Mouse (Mus musculus) splenic B cell, adult 2 months (primary cell): ENCODE results near the gene Srebf1.
A peak's percentile ranks its signal among the peaks of the same experiment; 100 is the strongest.

Experiments used
- DNase-seq: peaks from one replicate; pipeline ENCODE4 v3.0.0-alpha.2; 2011; ENCODE audit warnings: low read depth, low spot score
- H3K27me3 ChIP-seq: 2 replicates; pipeline ENCODE4 v1.6.1; 2012; ENCODE audit warnings: mild to moderate bottlenecking, low read length, moderate library complexity, mixed read lengths; ENCODE audit not compliant: control insufficient read depth, poor library complexity, insufficient read depth, severe bottlenecking
- H3K36me3 ChIP-seq: 2 replicates; pipeline ENCODE4 v1.6.1; 2012; ENCODE audit warnings: mild to moderate bottlenecking, low read length, moderate library complexity, mixed read lengths; ENCODE audit not compliant: control insufficient read depth, poor library complexity, insufficient read depth, severe bottlenecking

Srebf1 gene

DNA sequence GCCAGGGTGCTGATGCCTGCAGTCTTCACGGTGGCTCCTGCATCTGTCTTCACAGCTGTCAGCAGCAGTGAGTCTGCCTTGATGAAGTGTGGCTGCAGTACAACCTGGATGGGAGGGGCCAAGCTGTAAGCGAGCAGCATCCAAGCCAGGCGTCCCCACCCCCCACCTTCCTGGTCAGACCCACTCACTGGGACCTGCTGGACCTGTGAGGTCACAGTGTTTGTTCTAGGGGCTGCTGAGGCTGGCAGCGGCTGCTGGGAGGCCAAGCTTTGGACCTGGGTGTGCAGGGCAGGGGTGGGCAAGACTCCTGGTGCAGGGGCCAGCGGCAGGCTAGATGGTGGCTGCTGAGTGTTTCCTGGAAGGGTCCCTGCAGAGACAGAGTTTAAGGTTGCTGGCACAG, 16.2 kb downstream of the Srebf1 start:
- no peaks in the 10 kb centered on the region for H3K27me3 ChIP-seq
- peaks cover 6% of the 10 kb centered on the region for H3K36me3 ChIP-seq
- no peak for DNase-seq

DNA sequence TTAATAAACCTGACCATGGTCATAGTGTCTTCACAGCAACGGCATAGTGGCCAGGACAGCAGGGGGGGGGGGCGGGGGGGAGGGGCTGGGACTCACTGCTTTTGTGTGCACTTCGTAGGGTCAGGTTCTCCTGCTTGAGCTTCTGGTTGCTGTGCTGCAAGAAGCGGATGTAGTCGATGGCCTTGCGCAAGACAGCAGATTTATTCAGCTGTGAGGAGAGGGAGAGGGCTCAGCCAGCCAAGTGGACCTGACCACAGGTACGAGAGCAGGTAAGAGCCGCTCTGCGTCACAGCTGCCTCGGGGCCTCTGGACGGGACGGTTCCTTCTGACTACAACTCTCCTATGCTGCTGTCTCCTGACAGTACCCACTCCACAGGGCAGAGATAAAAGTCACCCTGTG, 17.4 kb downstream of the Srebf1 start:
- DNase-seq = no peak
- Histone ChIP-seq H3K27me3 (no peaks in the 10 kb centered on the region), H3K36me3 (peaks cover 6% of the 10 kb centered on the region)

DNA sequence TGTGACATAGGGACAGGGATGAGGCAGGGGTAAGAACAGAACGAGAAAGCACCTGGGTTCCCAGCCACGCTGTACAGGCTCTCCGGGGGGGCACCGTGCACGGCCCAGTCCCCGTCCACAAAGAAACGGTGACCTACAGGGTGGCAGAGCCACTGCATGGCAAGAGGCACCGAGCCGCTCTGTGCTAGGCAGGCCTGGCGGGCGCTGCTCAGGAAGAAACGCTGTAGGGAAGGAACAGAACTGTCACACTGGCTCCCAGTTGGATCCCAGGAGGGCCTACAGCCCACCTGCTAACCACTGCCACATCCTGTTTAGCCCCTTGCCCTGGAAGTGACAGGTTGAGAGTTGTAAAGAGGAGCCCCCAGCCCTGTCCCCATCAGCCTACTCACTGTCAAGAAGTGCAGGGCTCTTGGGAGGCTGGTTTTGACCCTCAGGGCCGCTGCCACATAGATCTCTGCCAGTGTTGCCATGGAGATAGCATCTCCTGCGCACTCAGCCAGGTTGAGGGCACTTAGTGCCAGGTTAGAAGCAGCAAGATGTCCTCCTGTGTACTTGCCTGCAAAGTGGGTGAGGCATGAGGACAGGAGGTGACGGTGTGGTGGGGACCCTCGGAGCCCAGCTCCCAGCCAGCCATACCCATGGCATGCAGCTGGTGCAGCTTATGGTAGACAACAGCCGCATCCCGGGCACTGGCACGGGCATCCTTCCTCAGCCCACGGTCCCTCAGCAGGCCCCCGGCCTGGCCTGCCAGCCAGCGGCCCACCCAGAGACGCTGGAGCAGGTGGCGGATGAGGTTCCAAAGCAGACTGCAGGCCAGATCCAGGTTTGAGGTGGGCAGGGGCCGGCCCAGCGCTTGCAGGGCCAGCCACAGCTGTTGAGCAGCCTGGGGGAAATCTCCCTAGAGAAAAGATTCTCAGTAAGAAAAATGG, 19.4 kb downstream of the Srebf1 start:
- H3K27me3 ChIP-seq = no peaks in the 10 kb centered on the region
- peaks cover 6% of the 10 kb centered on the region for H3K36me3 ChIP-seq
- no peak for DNase-seq

DNA sequence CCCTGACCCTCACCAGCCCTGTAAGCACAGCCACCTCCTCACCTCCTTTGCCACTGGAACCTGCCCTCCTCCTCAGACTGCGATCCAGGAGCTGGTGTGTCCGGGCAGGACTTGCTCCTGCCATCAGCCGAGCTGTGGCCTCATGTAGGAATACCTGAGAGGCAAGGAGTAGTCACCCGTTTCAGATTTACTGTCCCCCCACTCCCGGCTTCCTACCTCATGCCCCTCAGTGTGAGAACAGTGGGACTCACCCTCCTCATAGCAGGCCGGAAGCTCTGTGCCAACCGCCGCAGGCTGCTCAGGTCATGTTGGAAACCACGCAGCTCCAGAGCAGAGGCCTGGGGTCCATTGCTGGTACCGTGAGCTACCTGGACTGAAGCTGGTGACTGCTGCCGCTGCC, 22.0 kb downstream of the Srebf1 start:
- no peak for DNase-seq
- H3K36me3 ChIP-seq = peaks cover 6% of the 10 kb centered on the region
- no peaks in the 10 kb centered on the region for H3K27me3 ChIP-seq

DNA sequence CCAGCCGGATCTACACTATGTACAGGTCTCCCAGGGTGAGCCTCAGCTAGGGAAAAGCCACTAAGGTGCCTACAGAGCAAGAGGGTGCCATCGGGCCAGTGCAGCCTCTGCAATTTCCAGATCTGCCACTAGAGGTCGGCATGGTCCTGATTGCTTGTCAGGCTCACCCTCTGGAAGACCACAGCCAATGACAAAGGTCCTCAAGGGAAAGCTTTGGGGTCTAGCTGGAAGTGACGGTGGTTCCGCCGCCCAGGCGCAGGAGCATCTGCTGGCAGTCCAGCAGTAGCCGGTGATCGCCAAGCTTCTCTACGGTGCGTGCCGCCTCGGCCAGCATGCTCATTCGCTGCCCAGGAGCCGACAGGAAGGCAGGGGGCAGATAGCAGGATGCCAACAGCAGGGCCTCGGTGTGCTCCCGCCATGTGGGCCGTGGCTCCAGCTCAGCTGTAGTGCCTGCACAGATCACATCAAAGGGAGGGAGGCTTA, 22.6 kb downstream of the Srebf1 start:
- peaks cover 4% of the 10 kb centered on the region for H3K36me3 ChIP-seq
- no peaks in the 10 kb centered on the region for H3K27me3 ChIP-seq
- DNase-seq = peak; percentile 89

DNA sequence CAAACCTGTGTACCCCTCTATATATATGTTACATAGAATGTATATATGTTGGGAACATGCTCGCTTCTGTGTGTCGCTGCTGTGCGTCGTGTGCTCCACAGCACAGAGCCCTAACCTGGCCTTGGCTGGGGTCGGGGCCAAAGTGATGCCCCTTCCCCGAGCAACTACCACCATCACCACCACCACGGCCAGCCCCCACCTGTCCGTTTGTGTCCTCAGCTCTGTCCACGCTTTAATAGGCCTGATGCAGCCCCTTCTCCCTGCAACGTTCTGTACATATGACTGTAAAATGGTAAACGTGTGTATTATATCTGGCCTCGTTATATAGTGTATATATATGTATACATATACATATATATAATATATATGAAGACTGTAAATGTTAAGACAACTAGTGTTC, 23.7 kb downstream of the Srebf1 start:
- H3K27me3 ChIP-seq = no peaks in the 10 kb centered on the region
- DNase-seq = no peak

DNA sequence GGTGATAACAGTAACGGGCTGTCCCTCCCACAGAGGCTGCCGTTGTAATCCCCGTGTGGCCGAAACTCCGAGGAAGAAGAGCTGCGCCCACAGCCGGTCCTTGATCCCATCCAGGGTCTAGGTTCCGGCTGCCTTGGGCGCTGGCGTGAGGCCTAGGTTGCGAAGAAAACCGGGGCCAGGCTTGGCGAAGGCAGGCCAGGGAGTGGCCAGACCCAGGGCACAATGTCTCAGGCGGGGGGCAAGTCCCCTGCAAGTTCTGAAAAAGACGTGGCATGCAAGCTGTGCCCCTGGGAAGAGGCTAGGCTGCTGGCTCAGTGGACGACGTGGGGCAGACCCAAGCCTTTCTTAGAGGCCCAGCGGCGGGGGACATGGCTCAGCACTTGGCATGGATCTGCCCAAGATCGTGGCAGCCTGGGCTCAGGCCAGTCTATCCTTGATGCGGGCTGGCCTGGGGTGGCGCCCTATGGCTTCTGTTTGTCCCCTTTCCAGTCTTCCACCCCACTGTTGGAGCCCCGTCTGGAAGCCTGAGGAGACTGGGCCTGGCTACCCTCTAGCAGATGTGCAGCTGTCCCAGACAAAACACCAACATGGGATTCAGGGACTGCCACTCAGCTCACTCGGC, 24.3 kb downstream of the Srebf1 start:
- no peak for DNase-seq

More for the DNA sequence above, 23.7 kb downstream of the Srebf1 start:
- peaks cover 2% of the 10 kb centered on the region for H3K36me3 ChIP-seq

DNA sequence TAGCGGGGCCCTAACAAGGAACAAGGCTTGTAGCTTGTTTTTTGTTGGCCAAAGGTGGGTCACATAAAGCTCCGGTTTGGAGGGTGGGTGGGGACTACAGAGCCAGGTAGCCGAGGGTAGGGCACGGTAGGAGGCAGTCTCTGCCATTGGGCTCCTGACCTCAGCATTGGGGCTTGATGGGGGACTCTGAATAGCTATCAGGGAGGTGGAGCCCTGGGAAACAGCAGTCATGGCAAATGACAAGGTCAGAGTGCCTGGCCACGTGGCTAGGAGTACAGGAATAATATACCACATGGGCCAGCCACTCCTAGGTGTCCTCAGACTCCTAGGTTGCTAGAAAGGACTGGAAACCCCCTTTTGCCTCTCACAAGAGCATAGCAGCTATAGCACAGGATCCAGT, 26.0 kb downstream of the Srebf1 start:
- H3K36me3 ChIP-seq = no peaks in the 10 kb centered on the region; the same call in none of the 2 replicates
- H3K27me3 ChIP-seq = no peaks in the 10 kb centered on the region
- no peak for DNase-seq

More for the DNA sequence above, 24.3 kb downstream of the Srebf1 start:
- no peaks in the 10 kb centered on the region for H3K27me3 ChIP-seq
- peaks cover 2% of the 10 kb centered on the region for H3K36me3 ChIP-seq

DNA sequence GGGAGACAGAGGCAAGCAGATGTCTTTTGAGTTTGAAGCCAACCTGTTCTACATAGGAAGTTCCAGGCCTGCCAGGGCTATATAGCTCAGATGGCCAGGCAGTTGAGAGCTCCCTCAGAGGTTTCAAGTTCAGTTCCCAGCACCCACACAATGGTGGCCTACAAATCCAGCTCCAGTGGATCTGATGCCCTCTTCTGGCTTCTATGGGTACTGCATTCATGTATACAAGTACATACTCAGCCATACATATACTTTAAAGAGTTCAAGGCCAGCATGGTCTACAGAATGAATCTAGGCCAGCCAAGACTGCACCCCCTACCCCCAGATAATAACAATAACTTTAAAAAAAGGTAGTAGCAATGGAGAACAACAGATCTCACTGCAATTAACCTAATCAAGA, 27.3 kb downstream of the Srebf1 start:
- Histone ChIP-seq H3K27me3 (no peaks in the 10 kb centered on the region), H3K36me3 (no peaks in the 10 kb centered on the region)
- DNase-seq = peak; percentile 71

DNA sequence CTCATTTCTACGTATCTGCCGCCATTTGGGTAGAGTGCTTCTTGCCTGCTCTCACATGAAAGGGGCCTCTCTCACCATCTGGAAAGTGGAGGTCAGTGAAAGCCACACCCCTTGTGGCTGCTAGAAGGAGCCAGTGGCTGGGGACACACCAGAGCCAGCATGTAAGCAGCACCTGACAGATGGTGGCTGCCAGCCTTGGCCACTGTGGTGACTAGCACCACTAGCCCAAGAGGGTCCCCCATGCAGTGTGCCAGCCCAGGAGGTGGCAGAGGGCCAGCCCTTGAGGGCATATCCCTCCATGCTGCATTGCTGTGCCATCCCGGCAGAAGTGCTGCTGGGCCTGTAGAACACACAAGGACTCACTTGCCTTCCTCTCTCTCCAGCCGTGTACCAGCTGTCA, 28.8 kb downstream of the Srebf1 start:
- H3K36me3 ChIP-seq = no peaks in the 10 kb centered on the region
- H3K27me3 ChIP-seq = no peaks in the 10 kb centered on the region
- DNase-seq = no peak

DNA sequence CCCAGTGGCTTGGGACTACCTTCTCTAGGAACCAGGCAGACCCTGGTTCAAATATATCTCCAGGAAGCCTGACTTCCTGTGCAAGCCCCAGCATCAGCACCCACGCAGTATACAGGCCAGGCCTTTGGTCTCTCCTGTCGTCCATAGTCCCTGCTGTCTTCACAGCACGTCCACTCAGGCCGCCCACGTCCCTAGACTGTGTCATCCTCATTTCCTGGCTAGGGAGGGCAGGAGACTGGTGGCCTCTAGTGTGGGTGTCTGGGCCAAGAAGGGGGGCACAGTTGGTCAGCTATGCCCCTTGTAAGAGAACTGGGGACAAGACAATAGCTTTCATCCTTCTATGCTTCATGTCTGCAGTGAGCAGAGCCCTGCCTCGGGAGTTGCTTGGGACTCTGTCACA, 29.8 kb downstream of the Srebf1 start:
- Histone ChIP-seq H3K27me3 (no peaks in the 10 kb centered on the region), H3K36me3 (no peaks in the 10 kb centered on the region)
- DNase-seq = no peak

DNA sequence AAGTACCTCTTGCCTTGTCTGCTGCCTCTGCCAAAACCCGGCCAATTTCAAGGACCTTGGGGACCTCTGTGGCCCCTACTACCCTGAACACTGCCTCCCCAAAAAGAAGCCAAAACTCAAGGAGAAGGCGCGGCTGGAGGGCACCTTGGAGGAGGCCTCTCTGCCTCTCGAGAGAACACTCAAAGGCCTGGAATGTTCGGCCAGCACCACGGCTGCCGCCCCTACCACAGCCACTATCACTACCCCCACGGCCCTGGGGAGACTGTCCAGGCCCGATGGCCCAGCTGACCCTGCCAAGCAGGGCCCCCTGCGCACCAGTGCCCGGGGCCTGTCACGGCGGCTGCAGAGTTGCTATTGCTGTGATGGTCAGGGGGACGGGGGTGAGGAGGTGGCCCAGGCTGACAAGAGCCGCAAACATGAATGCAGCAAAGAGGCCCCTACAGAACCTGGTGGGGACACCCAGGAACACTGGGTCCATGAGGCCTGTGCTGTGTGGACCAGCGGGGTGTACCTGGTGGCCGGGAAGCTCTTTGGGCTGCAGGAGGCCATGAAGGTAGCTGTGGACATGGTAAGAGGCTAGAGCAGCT, 32.2 kb downstream of the Srebf1 start:
- DNase-seq = no peak
- H3K27me3 ChIP-seq = no peaks in the 10 kb centered on the region
- no peaks in the 10 kb centered on the region; the same call in 1 of the 2 replicates for H3K36me3 ChIP-seq

DNA sequence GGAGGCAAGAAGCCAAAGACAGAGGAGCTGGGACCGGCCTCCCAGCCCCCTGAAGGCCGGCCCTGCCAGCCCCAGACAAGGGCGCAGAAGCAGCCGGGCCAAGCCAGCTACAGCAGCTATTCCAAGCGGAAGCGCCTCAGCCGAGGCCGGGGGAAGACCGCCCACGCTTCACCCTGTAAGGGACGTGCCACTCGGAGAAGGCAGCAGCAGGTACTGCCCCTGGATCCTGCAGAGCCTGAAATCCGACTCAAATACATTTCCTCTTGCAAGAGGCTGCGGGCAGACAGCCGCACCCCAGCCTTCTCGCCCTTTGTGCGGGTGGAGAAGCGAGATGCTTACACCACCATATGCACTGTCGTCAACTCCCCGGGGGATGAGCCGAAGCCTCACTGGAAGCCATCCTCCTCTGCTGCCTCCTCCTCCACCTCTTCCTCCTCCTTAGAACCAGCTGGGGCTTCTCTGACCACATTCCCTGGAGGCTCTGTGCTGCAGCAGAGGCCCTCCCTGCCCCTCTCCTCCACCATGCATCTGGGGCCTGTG, 32.8 kb downstream of the Srebf1 start:
- Histone ChIP-seq H3K27me3 (no peaks in the 10 kb centered on the region), H3K36me3 (no peaks in the 10 kb centered on the region; the same call in 1 of the 2 replicates)
- no peak for DNase-seq

DNA sequence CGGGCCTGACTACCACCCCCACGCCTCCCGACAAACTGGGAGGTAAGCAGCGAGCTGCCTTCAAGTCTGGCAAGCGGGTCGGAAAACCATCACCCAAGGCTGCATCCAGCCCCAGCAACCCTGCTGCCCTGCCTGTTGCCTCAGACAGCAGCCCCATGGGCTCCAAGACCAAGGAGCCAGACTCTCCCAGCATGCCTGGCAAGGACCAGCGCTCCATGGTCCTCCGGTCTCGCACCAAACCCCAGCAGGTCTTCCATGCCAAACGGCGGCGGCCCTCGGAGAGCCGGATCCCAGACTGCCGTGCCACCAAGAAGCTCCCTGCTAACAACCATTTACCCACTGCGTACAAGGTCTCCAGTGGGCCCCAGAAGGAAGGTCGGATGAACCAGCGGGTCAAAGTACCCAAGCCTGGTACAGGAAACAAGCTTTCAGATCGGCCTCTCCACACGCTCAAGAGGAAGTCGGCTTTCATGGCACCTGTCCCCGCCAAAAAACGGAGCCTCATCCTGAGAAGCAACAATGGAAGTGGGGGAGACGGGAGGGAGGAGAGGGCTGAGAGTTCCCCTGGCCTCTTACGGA, 34.0 kb downstream of the Srebf1 start:
- Histone ChIP-seq H3K27me3 (no peaks in the 10 kb centered on the region), H3K36me3 (no peaks in the 10 kb centered on the region; the same call in 1 of the 2 replicates)
- no peak for DNase-seq
